Mouse (Mus musculus): ENCODE data around the gene P4ha1.

GRCm38 (mm10) chr10:59283164-59283563 lies 39.9 kb upstream of the P4ha1 start:
- TF ChIP-seq CTCF (IDR thresholded peaks at IDR 0.05; ENCODE audit: extremely low read depth, insufficient read depth, low read length) (no peak), POLR2A (IDR thresholded peaks at IDR 0.05; ENCODE audit: extremely low read depth, insufficient read depth, low read length) (no peak)

Measured in cortical plate, adult 2 months (tissue).